12 mouse cellular contexts compared by ENCODE assay signal in the genomic region with DNA sequence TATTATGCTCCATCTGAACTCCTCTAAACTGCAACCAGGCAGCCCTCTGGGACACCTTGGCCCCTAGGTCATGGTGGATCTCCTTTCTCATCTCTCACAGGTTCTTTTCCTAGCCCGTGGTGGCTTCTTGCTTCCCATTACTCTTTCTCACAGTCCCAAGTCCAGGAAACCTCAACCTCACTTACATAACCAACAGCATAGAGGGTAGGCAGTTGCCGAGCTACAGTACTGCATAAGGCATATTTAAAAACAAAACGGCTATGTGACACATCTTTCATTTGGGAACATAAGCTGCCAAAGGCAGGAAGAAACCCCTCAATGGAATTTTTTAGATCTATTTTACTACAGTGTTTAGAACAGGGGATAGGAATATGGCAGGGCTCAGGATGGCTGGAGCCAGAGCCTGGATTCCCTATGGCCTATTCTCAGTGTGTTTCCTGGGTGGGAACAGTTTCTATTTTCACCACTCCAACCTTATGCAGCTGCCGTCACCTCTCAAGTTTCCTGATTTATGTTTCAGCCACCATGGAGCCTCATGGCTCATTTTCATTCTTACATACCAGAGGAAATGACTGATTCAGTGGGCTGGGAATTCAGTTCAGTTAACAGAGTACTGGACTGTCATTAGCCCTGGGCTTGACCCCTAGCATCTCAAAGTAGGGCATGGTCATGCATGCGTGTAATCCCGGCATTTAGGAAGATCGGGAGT.
DNase-seq lines count a peak whose midpoint lies in the region; ATAC-seq and TF ChIP-seq lines count a peak whose summit lies in the region.
"Had no signal": no experiment of that assay in that cellular context is flagged by ENCODE, and none has a peak within 500 bp of the region (broad histone marks: within the 10 kb centered on the region; RNA-seq: fewer than 3 reads in every experiment).

No protein-coding gene starts in this region.

- TF ChIP-seq EP300 in heart, postnatal 0 days (IDR thresholded peaks at IDR 0.05; ENCODE audit: low read depth), result no peak

- peak; percentile 30; the same call in 1 of the 2 replicates for ATAC-seq in heart, postnatal 0 days (ENCODE audit: insufficient read depth, low read depth)
- ATAC-seq in heart, embryonic 11.5 days (replicated peaks; ENCODE audit: insufficient number of reproducible peaks, low FRiP score, low TSS enrichment), result no peak
- ATAC-seq: inflammation-experienced regulatory T-cells, adult 6 months had no signal

- no peak overlapping the region for H3K9ac ChIP-seq in heart, postnatal 0 days (replicated peaks; ENCODE audit: low read depth, low read length)
- H3K9ac ChIP-seq in heart, embryonic 11.5 days (ENCODE audit: low read depth, low read length), result no peak overlapping the region
- H3K9ac ChIP-seq: neural tube, embryonic 13.5 days had no signal

- DNase-seq in heart, postnatal 0 days (ENCODE audit: low spot score), result no peak
- peak; percentile 10 for DNase-seq in adipocyte (ENCODE audit: low spot score)
- DNase-seq in fibroblast of lung, adult 2 months (ENCODE audit: low read depth), result peak; percentile 34
- no peak for DNase-seq in limb, embryonic 10.5 days (ENCODE audit: low spot score)
- DNase-seq in cerebellum, postnatal 25 days, result no peak
- no peak for DNase-seq in thymus, postnatal 0 days (ENCODE audit: low spot score)
- DNase-seq in urinary bladder, adult 18-20 months (ENCODE audit: low spot score in 2 of 2), result no peak
- DNase-seq: heart, adult 2 months had no signal

- H3K27ac ChIP-seq in heart, postnatal 0 days (ENCODE audit: low read depth), result no peak overlapping the region
- no peak overlapping the region for H3K27ac ChIP-seq in heart, embryonic 11.5 days (ENCODE audit: low read depth, low read length)
- 0 out of 2 replicates have a peak overlapping the region, but pooled peaks have one; percentile 9 for H3K27ac ChIP-seq in limb, embryonic 10.5 days
- H3K27ac ChIP-seq: heart, adult 2 months; neural tube, embryonic 13.5 days had no signal

- no peak overlapping the region for H3K4me3 ChIP-seq in heart, postnatal 0 days (ENCODE audit: low read depth, low read length)
- H3K4me3 ChIP-seq in heart, embryonic 11.5 days (ENCODE audit: low read depth, low read length), result no peak overlapping the region
- no peak overlapping the region for H3K4me3 ChIP-seq in limb, embryonic 10.5 days
- H3K4me3 ChIP-seq: heart, adult 2 months; megakaryocyte, embryonic 14.5 days; neural tube, embryonic 13.5 days had no signal

- H3K36me3 ChIP-seq in heart, postnatal 0 days (replicated peaks; ENCODE audit: control insufficient read depth, insufficient read depth, low read length), result no peaks in the 10 kb centered on the region
- no peaks in the 10 kb centered on the region; the same call in 1 of the 2 replicates for H3K36me3 ChIP-seq in heart, embryonic 11.5 days (ENCODE audit: control insufficient read depth, insufficient read depth, low read length)
- H3K36me3 ChIP-seq in limb, embryonic 10.5 days, result no peaks in the 10 kb centered on the region
- H3K36me3 ChIP-seq: neural tube, embryonic 13.5 days had no signal

- H3K4me2 ChIP-seq in heart, postnatal 0 days (ENCODE audit: low read depth, low read length), result no peak overlapping the region
- no peak overlapping the region for H3K4me2 ChIP-seq in heart, embryonic 11.5 days
- H3K4me2 ChIP-seq: neural tube, embryonic 13.5 days had no signal

- H3K9me3 ChIP-seq in heart, postnatal 0 days (replicated peaks; ENCODE audit: control insufficient read depth, low read length), result no peaks in the 10 kb centered on the region
- H3K9me3 ChIP-seq in heart, embryonic 11.5 days (replicated peaks; ENCODE audit: control insufficient read depth, low read length), result no peaks in the 10 kb centered on the region
- H3K9me3 ChIP-seq in limb, embryonic 10.5 days (replicated peaks), result no peaks in the 10 kb centered on the region
- H3K9me3 ChIP-seq: megakaryocyte, embryonic 14.5 days; neural tube, embryonic 13.5 days had no signal

- H3K27me3 ChIP-seq in heart, postnatal 0 days (ENCODE audit: control insufficient read depth, insufficient read depth, low read length), result no peaks in the 10 kb centered on the region
- H3K27me3 ChIP-seq in heart, embryonic 11.5 days (ENCODE audit: control insufficient read depth, insufficient read depth, low read length), result no peaks in the 10 kb centered on the region
- H3K27me3 ChIP-seq in limb, embryonic 10.5 days (ENCODE audit: low read depth, poor library complexity, severe bottlenecking), result no peaks in the 10 kb centered on the region
- H3K27me3 ChIP-seq: neural tube, embryonic 13.5 days had no signal

- TF ChIP-seq CTCF in heart, postnatal 0 days (IDR thresholded peaks at IDR 0.05; ENCODE audit: low read depth), result no peak

- 69% methylated on average over 7 of the region's 7 CpGs for WGBS in heart, postnatal 0 days
- whole genome bisulfite sequencing in heart, embryonic 11.5 days (ENCODE audit: insufficient replicate concordance), result 72% methylated on average over 7 of the region's 7 CpGs
- 80% methylated on average over 7 of the region's 7 CpGs for WGBS in limb, embryonic 10.5 days

- H3K4me1 ChIP-seq in heart, postnatal 0 days (ENCODE audit: control insufficient read depth, insufficient read depth), result peaks cover 3% of the 10 kb centered on the region
- H3K4me1 ChIP-seq in heart, embryonic 11.5 days (ENCODE audit: control insufficient read depth, insufficient read depth, low read length), result no peaks in the 10 kb centered on the region; the same call in 1 of the 2 replicates
- peaks cover 11% of the 10 kb centered on the region for H3K4me1 ChIP-seq in limb, embryonic 10.5 days

Comparison
In these comparisons a context has a peak if more than half of its experiments do, and no peak if none do; other contexts are left out.
1. DNase-seq: peak in adipocyte (single experiment) and fibroblast of lung, adult 2 months (single experiment); none in heart, postnatal 0 days (single experiment), limb, embryonic 10.5 days (single experiment), cerebellum, postnatal 25 days (0 of 2), thymus, postnatal 0 days (single experiment) and urinary bladder, adult 18-20 months (0 of 2).